Mouse (Mus musculus): Measurements from ENCODE around the gene Olfr554.

- no peak for TF ChIP-seq CTCF (IDR thresholded peaks at IDR 0.05; ENCODE audit: low read depth)
- no peak for TF ChIP-seq EP300 (IDR thresholded peaks at IDR 0.05; ENCODE audit: low read depth)
Measured at GRCm38 (mm10) chr7:102591786-102592185, 46.4 kb upstream of the Olfr554 start, which contains the start of gene Olfr551.

All from liver, embryonic 14.5 days (tissue).